Mouse (Mus musculus) kidney, embryonic 15.5 days (tissue): Measurements from ENCODE around the gene Gm10722. TPM values are rescaled to one million over a fixed set of nuclear protein-coding genes. Genes with fewer than 3 reads are reported as not detected.
"Not testable (repeated sequence)": the region's sequence is repeated elsewhere in the genome, so short reads cannot be mapped to it uniquely, and the experiment has no call there.

Experiments used
- ATAC-seq: fragments of 200-750 bp; cut with Nextera tagmentation; replicated peaks from 2 replicates; pipeline ENCODE4 v1.8.0; 2017; ENCODE audit warnings: moderate TSS enrichment; ENCODE audit not compliant: low FRiP score
- H3K27ac ChIP-seq: fragments of 300-500 bp; sonication (generic); 2 replicates; pipeline ENCODE4 v1.5.1; 2015; ENCODE audit warnings: mild to moderate bottlenecking, inconsistent platforms
- H3K27me3 ChIP-seq: fragments of 300-500 bp; sonication (generic); 2 replicates; pipeline ENCODE4 v1.6.1; 2015; ENCODE audit warnings: inconsistent platforms
- H3K36me3 ChIP-seq: fragments of 300-500 bp; sonication (generic); 2 replicates; pipeline ENCODE4 v1.6.1; 2015; ENCODE audit warnings: inconsistent platforms
- H3K4me1 ChIP-seq: fragments of 300-500 bp; sonication (generic); 2 replicates; pipeline ENCODE4 v1.6.1; 2015; ENCODE audit warnings: inconsistent platforms
- H3K4me2 ChIP-seq: fragments of 300-500 bp; sonication (generic); 2 replicates; pipeline ENCODE4 v1.6.1; 2015; ENCODE audit warnings: moderate library complexity, mild to moderate bottlenecking, inconsistent platforms
- H3K4me3 ChIP-seq: fragments of 300-500 bp; sonication (generic); replicated peaks from 2 replicates; pipeline ENCODE4 v1.5.1; 2015; ENCODE audit warnings: mild to moderate bottlenecking, inconsistent platforms
- H3K9ac ChIP-seq: fragments of 300-500 bp; sonication (generic); 2 replicates; pipeline ENCODE4 v1.6.1; 2015; ENCODE audit warnings: mild to moderate bottlenecking, inconsistent platforms
- H3K9me3 ChIP-seq: fragments of 300-500 bp; sonication (generic); replicated peaks from 2 replicates; pipeline ENCODE4 v1.6.1; 2016; ENCODE audit warnings: inconsistent platforms
- WGBS: fragments of 180-500 bp; shearing (Covaris S2); methylation state at CpG from one replicate; pipeline ENCODE4 v1.1.7; 2015; ENCODE audit warnings: mixed read lengths; 5-methylcytosine and 5-hydroxymethylcytosine counted together
- polyA plus RNA-seq: library from polyadenylated mRNA; unstranded; fragments of >200 nt; fragmentation: Nextera tagmentation; extraction: Ambion mirVana; gene quantifications from 2 replicates; pipeline ENCODE4 v1.2.1, GENCODE M21; 2015

Gm10722 gene
- polyA plus RNA-seq, result not detected in 2 replicates

GRCm38 (mm10) chr9:3000445-3000972, at the start of gene Gm10722:
Gene Gm10722, plus strand, starts transcription at chr9:3000922.
- H3K36me3 ChIP-seq, H3K4me3 ChIP-seq, H3K9me3 ChIP-seq, H3K4me2 ChIP-seq, H3K27me3 ChIP-seq, H3K27ac ChIP-seq, ATAC-seq, H3K4me1 ChIP-seq, H3K9ac ChIP-seq: not testable (repeated sequence)
- WGBS, result 74% methylated on average over 12 of the region's 12 CpGs

- not testable (repeated sequence) for H3K27ac ChIP-seq, H3K4me2 ChIP-seq, H3K9ac ChIP-seq, H3K27me3 ChIP-seq, H3K4me1 ChIP-seq, H3K36me3 ChIP-seq, H3K9me3 ChIP-seq, ATAC-seq, H3K4me3 ChIP-seq
- 67% methylated on average over 8 of the region's 8 CpGs for WGBS
Measured at GRCm38 (mm10) chr9:3001006-3001405, 284 bp downstream of the Gm10722 start.

- not testable (repeated sequence) for H3K4me3 ChIP-seq, H3K27me3 ChIP-seq, H3K9me3 ChIP-seq, H3K4me1 ChIP-seq, H3K9ac ChIP-seq, H3K36me3 ChIP-seq, H3K4me2 ChIP-seq, H3K27ac ChIP-seq
- 70% methylated on average over 9 of the region's 11 CpGs for WGBS
- ATAC-seq, result peak; percentile 90
Measured at GRCm38 (mm10) chr9:3001948-3002659, 1.4 kb downstream of the Gm10722 start.

GRCm38 (mm10) chr9:3002794-3003396, 2.2 kb downstream of the Gm10722 start, which contains the start of gene Gm11168:
Gene Gm11168, plus strand, starts transcription at chr9:3003346.
- H3K4me1 ChIP-seq, ATAC-seq, H3K4me3 ChIP-seq, H3K9ac ChIP-seq, H3K27me3 ChIP-seq, H3K27ac ChIP-seq, H3K9me3 ChIP-seq, H3K36me3 ChIP-seq, H3K4me2 ChIP-seq: not testable (repeated sequence)
- WGBS, result 74% methylated on average over 6 of the region's 14 CpGs

GRCm38 (mm10) chr9:3006179-3006578, 5.5 kb downstream of the Gm10722 start:
- H3K27ac ChIP-seq, ATAC-seq, H3K4me3 ChIP-seq, H3K4me1 ChIP-seq, H3K36me3 ChIP-seq, H3K4me2 ChIP-seq, H3K9me3 ChIP-seq, H3K9ac ChIP-seq, H3K27me3 ChIP-seq: not testable (repeated sequence)
- 80% methylated on average over 1 of the region's 5 CpGs for WGBS

- not testable (repeated sequence) for H3K27me3 ChIP-seq, H3K9ac ChIP-seq, H3K9me3 ChIP-seq, H3K4me3 ChIP-seq, H3K36me3 ChIP-seq, H3K27ac ChIP-seq, H3K4me1 ChIP-seq, H3K4me2 ChIP-seq
- 77% methylated on average over 8 of the region's 8 CpGs for WGBS
- peak; percentile 70 for ATAC-seq
Measured at GRCm38 (mm10) chr9:3006636-3007035, 5.9 kb downstream of the Gm10722 start.

- H3K36me3 ChIP-seq, H3K4me2 ChIP-seq, H3K27ac ChIP-seq, H3K9ac ChIP-seq, H3K4me1 ChIP-seq, ATAC-seq, H3K9me3 ChIP-seq, H3K27me3 ChIP-seq, H3K4me3 ChIP-seq: not testable (repeated sequence)
- WGBS, result 81% methylated on average over 8 of the region's 9 CpGs
Measured at GRCm38 (mm10) chr9:3007272-3007671, 6.5 kb downstream of the Gm10722 start.

GRCm38 (mm10) chr9:3009331-3009730, 8.6 kb downstream of the Gm10722 start:
- not testable (repeated sequence) for H3K36me3 ChIP-seq, H3K4me2 ChIP-seq, H3K27ac ChIP-seq, H3K27me3 ChIP-seq, H3K4me3 ChIP-seq, H3K9ac ChIP-seq, H3K4me1 ChIP-seq, H3K9me3 ChIP-seq
- peak; percentile 45; the same call in 1 of the 2 replicates for ATAC-seq
- no CpG with 5 or more reads among the region's 5 CpGs for WGBS

GRCm38 (mm10) chr9:3012054-3012621, 11.4 kb downstream of the Gm10722 start:
- not testable (repeated sequence) for H3K4me1 ChIP-seq, H3K27ac ChIP-seq, H3K9ac ChIP-seq, H3K27me3 ChIP-seq, ATAC-seq, H3K4me2 ChIP-seq, H3K4me3 ChIP-seq, H3K36me3 ChIP-seq, H3K9me3 ChIP-seq
- WGBS, result 87% methylated on average over 3 of the region's 7 CpGs

- not testable (repeated sequence) for H3K4me3 ChIP-seq, H3K4me1 ChIP-seq, H3K36me3 ChIP-seq, H3K27ac ChIP-seq, H3K9me3 ChIP-seq, H3K9ac ChIP-seq, H3K27me3 ChIP-seq, H3K4me2 ChIP-seq
- peak; percentile 70; the same call in 1 of the 2 replicates for ATAC-seq
- 75% methylated on average over 1 of the region's 11 CpGs for WGBS
Measured at GRCm38 (mm10) chr9:3012733-3013279, 12.1 kb downstream of the Gm10722 start, which contains the start of gene Gm10721. Gene Gm10721, plus strand, starts transcription at chr9:3013140.

GRCm38 (mm10) chr9:3015354-3015753, 14.6 kb downstream of the Gm10722 start, which contains the start of gene Gm10720:
Gene Gm10720, plus strand, starts transcription at chr9:3015654.
- ATAC-seq, result not testable (repeated sequence)
- WGBS, result 68% methylated on average over 5 of the region's 9 CpGs

GRCm38 (mm10) chr9:3015896-3016295, 15.2 kb downstream of the Gm10722 start:
- WGBS, result 81% methylated on average over 6 of the region's 6 CpGs

More at GRCm38 (mm10) chr9:3015354-3015753, 14.6 kb downstream of the Gm10722 start, which contains the start of gene Gm10720:
- not testable (repeated sequence) for H3K4me2 ChIP-seq, H3K9me3 ChIP-seq, H3K36me3 ChIP-seq, H3K27ac ChIP-seq, H3K27me3 ChIP-seq, H3K4me3 ChIP-seq, H3K4me1 ChIP-seq, H3K9ac ChIP-seq

More at GRCm38 (mm10) chr9:3015896-3016295, 15.2 kb downstream of the Gm10722 start:
- H3K36me3 ChIP-seq, H3K4me2 ChIP-seq, H3K9me3 ChIP-seq, ATAC-seq, H3K9ac ChIP-seq, H3K27me3 ChIP-seq, H3K27ac ChIP-seq, H3K4me3 ChIP-seq, H3K4me1 ChIP-seq: not testable (repeated sequence)
